Mouse (Mus musculus) left cerebral cortex, postnatal 14 days (tissue): Measurements from ENCODE around the gene 6330403K07Rik. TPM values are rescaled to one million over a fixed set of nuclear protein-coding genes. Genes with fewer than 3 reads are reported as not detected.

ENCODE experiments used
- DNase-seq, 2 experiments: peaks; one replicate each; pipeline ENCODE4 v3.0.0; 2021 to 2022; ENCODE audit warnings: low spot score in 2 of 2, mixed read lengths in 1 of 2
- intact Hi-C: fragments of 180-260 bp; cut with DNase I; formaldehyde crosslinking; loops from one replicate; pipeline ENCODE4 v1.15.1; 2025
- total RNA-seq, 2 experiments: library from RNA; stranded (reverse); gene quantifications; 2 replicates each; pipeline ENCODE4 v1.2.3; 2021

The 6330403K07Rik gene
- total RNA-seq, 2 experiments from 2014 or later = 137 to 158 TPM

GRCm38 (mm10) chr11:71004316-71004773 lies 29.0 kb downstream of the 6330403K07Rik start, which contains the start of gene Dhx33:
TSS of gene Dhx33 (minus strand) at chr11:71004437.
- intact Hi-C loops = loop anchor here (1.0 kb wide), 1 partner anchor 21 kb away; the partner anchor contains the start of gene C1qbp
- DNase-seq = peak; percentile 97 to 98

- intact Hi-C loops = loop anchor here (1.0 kb wide), 1 partner anchor 20 kb away; the partner anchor contains the start of gene C1qbp
- DNase-seq = peak in 1 of 2 experiments; percentile 48
Observed at GRCm38 (mm10) chr11:71003611-71004315, 29.6 kb downstream of the 6330403K07Rik start.

- DNase-seq = peak in 1 of 2 experiments; percentile 28
- intact Hi-C loops = no loop called here
Observed at GRCm38 (mm10) chr11:71001167-71001566, 32.1 kb downstream of the 6330403K07Rik start.

GRCm38 (mm10) chr11:70982557-70983228 lies 50.6 kb downstream of the 6330403K07Rik start, which contains the start of gene C1qbp:
TSS of gene C1qbp (minus strand) at chr11:70983026.
- peak; percentile 92 to 94 for DNase-seq
- intact Hi-C loops = loop anchor here (1.0 kb wide), 1 partner anchor 22 kb away; the partner anchor contains the start of gene Dhx33

GRCm38 (mm10) chr11:70982030-70982429 lies 51.3 kb downstream of the 6330403K07Rik start:
- intact Hi-C loops = no loop called here
- no peak for DNase-seq

Other genes starting within 250 kb of the 6330403K07Rik start
- gene Scimp, start 220.9 kb downstream of the 6330403K07Rik start, total RNA-seq = not detected
- 100 to 1,000 TPM; 110 to 118 TPM for gene Rabep1, start 188.7 kb downstream of the 6330403K07Rik start, total RNA-seq
- gene Nup88, start 63.5 kb downstream of the 6330403K07Rik start, total RNA-seq = 10 to 100 TPM; 52.9 to 55.9 TPM
- gene Rpain, start 63.3 kb downstream of the 6330403K07Rik start, total RNA-seq = 10 to 100 TPM; 36.8 to 46.5 TPM
- 100 to 1,000 TPM; 100 to 103 TPM for gene C1qbp, start 50.5 kb downstream of the 6330403K07Rik start, total RNA-seq
- 10 to 100 TPM; 18.8 to 20.6 TPM for gene Dhx33, start 29.1 kb downstream of the 6330403K07Rik start, total RNA-seq
- 10 to 100 TPM; 11.2 to 12.5 TPM for gene Mis12, start 13.9 kb downstream of the 6330403K07Rik start, total RNA-seq
- gene Derl2, start 13.7 kb downstream of the 6330403K07Rik start, total RNA-seq = 10 to 100 TPM; 21.4 to 23.7 TPM
- gene Nlrp1a, start 111.2 kb upstream of the 6330403K07Rik start, total RNA-seq = under 1 TPM; 0.61 to 0.66 TPM
- under 1 TPM; 0.13 to 0.24 TPM for gene Nlrp1b, start 197.2 kb upstream of the 6330403K07Rik start, total RNA-seq